Mouse (Mus musculus) kidney, postnatal 0 days (tissue): Measurements from ENCODE around the gene Rassf1. TPM values are rescaled to one million over a fixed set of nuclear protein-coding genes. Genes with fewer than 3 reads are reported as not detected.
A peak's percentile ranks its signal among the peaks of the same experiment; 100 is the strongest.

Experiments
- ATAC-seq: fragments of 200-750 bp; cut with Nextera tagmentation; replicated peaks from 2 replicates; pipeline ENCODE4 v1.8.0; 2017; ENCODE audit warnings: low read depth, moderate number of reproducible peaks, moderate TSS enrichment, moderate library complexity; ENCODE audit not compliant: low FRiP score
- DNase-seq: peaks from one replicate; pipeline ENCODE4 v3.0.0-alpha.2; 2016; ENCODE audit warnings: low spot score
- H3K27ac ChIP-seq: fragments of 300-500 bp; sonication (generic); 2 replicates; pipeline ENCODE4 v1.5.1; 2014; ENCODE audit warnings: mild to moderate bottlenecking
- H3K27me3 ChIP-seq: fragments of 300-500 bp; sonication (generic); 2 replicates; pipeline ENCODE4 v1.6.1; 2014; ENCODE audit warnings: low read length, mixed read lengths; ENCODE audit not compliant: insufficient read depth
- H3K36me3 ChIP-seq: fragments of 300-500 bp; sonication (generic); 2 replicates; pipeline ENCODE4 v1.6.1; 2014; ENCODE audit warnings: low read length, mixed read lengths; ENCODE audit not compliant: insufficient read depth
- H3K4me1 ChIP-seq: fragments of 300-500 bp; sonication (generic); replicated peaks from 2 replicates; pipeline ENCODE4 v1.6.1; 2014; ENCODE audit warnings: antibody characterized with exemption, low read length, mixed read lengths; ENCODE audit not compliant: insufficient read depth
- H3K4me2 ChIP-seq: fragments of 300-500 bp; sonication (generic); 2 replicates; pipeline ENCODE4 v1.6.1; 2014; ENCODE audit warnings: mild to moderate bottlenecking, low read length, moderate library complexity, mixed read lengths
- H3K4me3 ChIP-seq: fragments of 300-500 bp; sonication (generic); replicated peaks from 2 replicates; pipeline ENCODE4 v1.5.1; 2014; ENCODE audit warnings: low read depth, low read length
- H3K9ac ChIP-seq: fragments of 300-500 bp; sonication (generic); 2 replicates; pipeline ENCODE4 v1.6.1; 2014; ENCODE audit warnings: low read depth, low read length
- H3K9me3 ChIP-seq: fragments of 300-500 bp; sonication (generic); replicated peaks from 2 replicates; pipeline ENCODE4 v1.6.1; 2016; ENCODE audit warnings: low read length, inconsistent platforms, mixed read lengths
- CTCF ChIP-seq: IDR thresholded peaks from 2 replicates; pipeline ENCODE4 v1.5.1; 2016; ENCODE audit warnings: antibody characterized with exemption, low read depth, mild to moderate bottlenecking, moderate library complexity
- WGBS: fragments of 180-500 bp; shearing (Covaris S2); extraction: QIAGEN DNeasy Blood & Tissue Kit; methylation state at CpG from one replicate; pipeline ENCODE4 v1.1.7; 2014; 5-methylcytosine and 5-hydroxymethylcytosine counted together
- polyA plus RNA-seq: library from polyadenylated mRNA; unstranded; fragments of >200 nt; fragmentation: Nextera tagmentation; extraction: Ambion mirVana; gene quantifications from 2 replicates; pipeline ENCODE4 v1.2.1, GENCODE M21; 2015

Rassf1 gene
- polyA plus RNA-seq, 1 experiment from 2014 or later = 49.8 TPM

DNA sequence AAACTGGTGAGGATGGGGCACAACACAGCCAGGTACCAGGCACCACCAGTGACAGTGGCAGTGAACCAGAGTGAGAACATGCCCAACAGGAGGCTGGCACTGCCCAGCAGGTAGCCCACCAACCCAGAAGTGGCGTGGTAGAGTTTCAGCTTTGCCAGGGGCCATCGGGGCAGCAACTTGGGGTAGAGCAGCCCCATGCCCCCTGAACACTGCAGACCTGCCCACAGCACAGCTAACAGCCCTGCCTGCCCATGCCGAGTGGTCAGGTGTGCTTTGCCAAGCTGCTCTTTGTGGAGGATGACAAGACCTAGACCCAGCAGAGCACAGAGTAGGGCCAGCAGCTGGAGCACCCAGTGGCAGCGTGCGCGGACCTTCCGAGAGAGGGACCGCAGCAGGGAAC, 11.4 kb upstream of the Rassf1 start:
- no peak overlapping the region for H3K9ac ChIP-seq
- WGBS = 98% methylated on average over 8 of the region's 8 CpGs

DNA sequence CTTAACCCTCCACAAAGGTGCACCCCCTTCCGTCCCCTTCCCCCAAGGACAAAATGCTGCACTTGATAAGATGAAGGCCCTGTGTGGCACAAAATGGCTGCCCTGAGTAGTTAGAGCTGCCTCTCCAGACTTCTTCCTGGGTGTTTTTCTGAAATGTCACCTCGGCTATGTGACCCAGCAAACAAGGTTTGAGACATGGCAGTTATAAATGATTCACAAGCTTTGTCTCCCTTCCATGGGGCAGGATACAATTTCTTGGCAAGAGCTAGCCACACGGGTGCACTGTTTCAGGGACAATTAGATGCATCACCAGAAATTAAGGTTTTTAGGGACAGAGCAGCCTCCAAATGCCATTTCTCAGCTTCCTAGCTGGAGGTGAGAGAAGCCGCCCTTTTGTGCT, 10.9 kb upstream of the Rassf1 start:
- no peak for ATAC-seq
- no peaks in the 10 kb centered on the region for H3K9me3 ChIP-seq
- peaks cover 28% of the 10 kb centered on the region for H3K36me3 ChIP-seq
- H3K4me2 ChIP-seq = peak overlapping the region; percentile 95; the same call in 1 of the 2 replicates
- H3K4me1 ChIP-seq = peaks cover 27% of the 10 kb centered on the region
- 45% methylated on average over 4 of the region's 4 CpGs for WGBS
- H3K4me3 ChIP-seq = no peak overlapping the region
- H3K27me3 ChIP-seq = no peaks in the 10 kb centered on the region
- no peak for TF ChIP-seq CTCF
- no peak overlapping the region for H3K9ac ChIP-seq
- H3K27ac ChIP-seq = no peak overlapping the region
- DNase-seq = peak; percentile 32

More for the DNA sequence above, 11.4 kb upstream of the Rassf1 start:
- DNase-seq = no peak
- Histone ChIP-seq H3K36me3 (peaks cover 23% of the 10 kb centered on the region), H3K27me3 (no peaks in the 10 kb centered on the region), H3K4me1 (peaks cover 30% of the 10 kb centered on the region), H3K4me3 (no peak overlapping the region), H3K27ac (no peak overlapping the region), H3K4me2 (no peak overlapping the region), H3K9me3 (no peaks in the 10 kb centered on the region)
- no peak for ATAC-seq
- TF ChIP-seq CTCF = no peak

DNA sequence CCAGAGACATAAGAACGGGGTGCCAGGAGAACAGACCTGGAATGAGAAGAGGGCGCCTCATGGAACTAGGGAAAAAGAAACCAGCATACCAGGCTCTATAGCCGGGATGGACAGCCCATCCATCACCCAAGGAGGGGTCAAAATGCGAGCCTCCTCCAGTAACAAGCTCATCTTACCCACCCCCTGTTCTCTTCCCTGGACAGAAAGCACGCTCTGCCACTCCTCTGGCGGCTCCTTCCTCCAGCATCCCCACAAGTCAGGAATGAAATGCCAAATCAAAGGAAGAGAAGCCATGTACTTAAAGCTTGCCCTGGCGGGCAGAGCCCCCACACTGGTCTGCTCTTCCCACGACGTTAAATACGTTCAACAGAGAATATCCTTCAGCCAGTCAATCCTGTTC, 10.3 kb upstream of the Rassf1 start:
- no peaks in the 10 kb centered on the region for H3K9me3 ChIP-seq
- no peak for TF ChIP-seq CTCF
- peak overlapping the region; percentile 52; the same call in 1 of the 2 replicates for H3K9ac ChIP-seq
- WGBS = 21% methylated on average over 10 of the region's 10 CpGs
- peak; percentile 41 for DNase-seq
- peak overlapping the region; percentile 95 for H3K4me2 ChIP-seq
- peaks cover 29% of the 10 kb centered on the region for H3K36me3 ChIP-seq
- H3K4me1 ChIP-seq = peaks cover 21% of the 10 kb centered on the region
- H3K27ac ChIP-seq = 0 out of 2 replicates have a peak overlapping the region, but pooled peaks have one; percentile 40
- no peaks in the 10 kb centered on the region for H3K27me3 ChIP-seq
- peak overlapping the region; percentile 70 for H3K4me3 ChIP-seq
- ATAC-seq = no peak

DNA sequence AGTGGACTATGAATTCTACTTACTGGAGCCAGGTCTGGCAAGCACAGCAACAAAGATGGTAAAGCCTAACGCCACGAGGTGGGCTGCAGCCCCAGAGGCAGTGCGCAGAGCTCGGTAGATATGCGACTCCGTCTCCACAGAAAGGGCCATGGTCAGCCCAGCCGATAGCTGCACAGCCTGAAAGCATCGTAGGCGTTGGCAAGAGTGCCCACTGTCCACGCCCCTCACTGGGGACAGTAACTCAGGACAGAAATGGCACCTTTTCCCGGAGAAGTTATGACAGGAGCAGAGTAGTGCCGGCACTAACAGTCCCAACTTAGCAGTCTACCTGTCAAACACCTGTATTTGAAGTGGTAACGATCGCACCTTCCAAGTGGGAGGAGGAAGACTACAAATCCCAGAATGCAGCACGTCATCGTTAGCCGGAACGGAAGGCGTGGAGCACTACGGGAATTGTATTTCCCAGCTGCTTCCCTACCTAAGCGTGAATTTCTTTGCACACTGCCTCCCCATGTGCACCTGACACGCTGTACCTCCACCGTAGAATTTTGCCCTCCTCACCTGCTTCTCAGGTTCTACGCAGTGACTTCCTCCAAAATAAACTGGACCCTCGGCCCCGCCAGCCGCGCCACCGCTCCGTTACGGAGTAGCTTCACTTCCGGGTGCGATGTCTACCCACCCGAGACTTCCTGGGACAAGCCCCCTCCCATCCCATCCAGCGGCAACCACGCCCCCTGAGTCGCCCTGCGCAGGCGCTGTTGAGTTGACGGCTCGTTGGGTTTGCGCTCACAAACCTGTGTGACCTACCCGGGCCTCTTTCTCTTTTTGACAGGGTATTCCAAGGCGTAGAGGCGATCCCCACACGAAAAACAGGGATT, 9.6 kb upstream of the Rassf1 start, which contains the start of the genes Cyb561d2 and Nprl2:
Gene Cyb561d2, minus strand, starts transcription at position 720 of the 878 bp plus-strand sequence.
Gene Nprl2, plus strand, starts transcription at position 753 of the 878 bp plus-strand sequence.
- DNase-seq = peak; percentile 97
- no peaks in the 10 kb centered on the region for H3K9me3 ChIP-seq
- under 1% methylated on average over 46 of the region's 46 CpGs for WGBS
- H3K27me3 ChIP-seq = no peaks in the 10 kb centered on the region
- no peak for TF ChIP-seq CTCF
- H3K4me1 ChIP-seq = peaks cover 16% of the 10 kb centered on the region
- peak within 1 kb of the TSS; percentile 67 for H3K9ac ChIP-seq
- ATAC-seq = peak; percentile 75
- peak within 1 kb of the TSS; percentile 95 for H3K4me2 ChIP-seq
- peak within 1 kb of the TSS; percentile 80 for H3K27ac ChIP-seq
- H3K36me3 ChIP-seq = peaks cover 29% of the 10 kb centered on the region
- peak within 1 kb of the TSS; percentile 70 for H3K4me3 ChIP-seq

DNA sequence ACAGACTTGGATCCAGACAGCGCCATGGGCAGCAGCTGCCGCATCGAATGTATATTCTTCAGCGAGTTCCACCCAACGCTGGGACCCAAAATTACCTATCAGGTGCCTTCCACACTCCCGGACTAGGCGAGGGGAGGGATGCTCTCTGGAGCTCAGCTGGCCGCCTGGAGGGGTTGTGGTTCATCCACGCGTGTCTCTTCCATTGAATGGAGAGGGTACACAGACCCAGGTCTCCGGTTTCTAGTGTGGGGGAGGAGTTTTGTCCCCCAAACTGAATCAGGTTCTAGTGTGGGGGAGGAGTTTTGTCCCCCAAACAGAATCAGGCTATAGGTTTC, 9.0 kb upstream of the Rassf1 start:
- no peaks in the 10 kb centered on the region for H3K27me3 ChIP-seq
- peaks cover 29% of the 10 kb centered on the region for H3K36me3 ChIP-seq
- H3K4me3 ChIP-seq = peak overlapping the region; percentile 70
- peak overlapping the region; percentile 80 for H3K27ac ChIP-seq
- peak overlapping the region; percentile 95 for H3K4me2 ChIP-seq
- H3K4me1 ChIP-seq = peaks cover 17% of the 10 kb centered on the region; the same call in 1 of the 2 replicates
- under 1% methylated on average over 11 of the region's 11 CpGs for WGBS
- no peaks in the 10 kb centered on the region for H3K9me3 ChIP-seq
- no peak for DNase-seq
- 0 out of 2 replicates have a peak, but pooled peaks have one; percentile 15 for ATAC-seq
- no peak for TF ChIP-seq CTCF
- H3K9ac ChIP-seq = peak overlapping the region; percentile 67

DNA sequence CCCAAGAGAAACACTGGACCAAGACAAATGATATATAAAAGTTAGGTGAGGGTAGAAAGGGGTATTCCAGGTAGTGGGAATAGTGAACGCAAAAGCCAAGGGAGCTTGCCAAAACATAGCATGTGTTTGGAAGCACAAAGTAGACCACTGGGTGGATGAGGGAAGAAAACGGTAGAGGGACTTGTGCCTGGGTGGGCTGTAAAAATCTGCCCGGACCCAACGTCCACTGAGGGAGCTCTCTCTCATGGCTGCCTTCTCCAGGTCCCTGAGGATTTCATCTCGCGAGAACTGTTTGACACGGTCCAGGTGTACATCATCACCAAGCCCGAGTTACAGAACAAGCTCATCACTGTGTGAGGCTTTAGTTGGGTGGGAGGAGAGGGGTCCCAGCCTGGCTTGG, 8.6 kb upstream of the Rassf1 start:
- H3K27ac ChIP-seq = peak overlapping the region; percentile 80
- TF ChIP-seq CTCF = no peak
- peaks cover 29% of the 10 kb centered on the region for H3K36me3 ChIP-seq
- peak overlapping the region; percentile 67 for H3K9ac ChIP-seq
- H3K27me3 ChIP-seq = no peaks in the 10 kb centered on the region
- H3K4me3 ChIP-seq = peak overlapping the region; percentile 70
- no peaks in the 10 kb centered on the region for H3K9me3 ChIP-seq
- H3K4me1 ChIP-seq = peaks cover 20% of the 10 kb centered on the region; the same call in 1 of the 2 replicates
- ATAC-seq = no peak; the same call in 1 of the 2 replicates
- WGBS = 26% methylated on average over 8 of the region's 8 CpGs
- peak overlapping the region; percentile 95 for H3K4me2 ChIP-seq
- DNase-seq = peak; percentile 71
